Mouse (Mus musculus) kidney, embryonic 14.5 days (tissue): ENCODE measurements at regions not wholly inside any gene's neighbourhood (a gene's known extent, or its start where the extent isn't known, plus 50 kb on each side); places are given as distances from the start of the nearest gene placed in this dataset. TPM values are rescaled to one million over a fixed set of nuclear protein-coding genes. Genes with fewer than 3 reads are reported as not detected.
"Not testable (repeated sequence)": the region's sequence is repeated elsewhere in the genome, so short reads cannot be mapped to it uniquely, and the experiment has no call there.

ENCODE experiments used
- ATAC-seq: fragments of 200-750 bp; cut with Nextera tagmentation; 2 replicates; pipeline ENCODE4 v1.8.0; 2017; ENCODE audit warnings: moderate number of reproducible peaks, mild to moderate bottlenecking, moderate TSS enrichment, moderate library complexity; ENCODE audit not compliant: low FRiP score, low TSS enrichment
- H3K27ac ChIP-seq: fragments of 300-500 bp; sonication (generic); 2 replicates; pipeline ENCODE4 v1.5.1; 2014; ENCODE audit warnings: low read depth, mild to moderate bottlenecking, low read length, moderate library complexity, mixed read lengths
- H3K27me3 ChIP-seq: fragments of 300-500 bp; sonication (generic); 2 replicates; pipeline ENCODE4 v1.6.1; 2014; ENCODE audit warnings: mild to moderate bottlenecking, low read length; ENCODE audit not compliant: control insufficient read depth, insufficient read depth
- H3K36me3 ChIP-seq: fragments of 300-500 bp; sonication (generic); 2 replicates; pipeline ENCODE4 v1.6.1; 2014; ENCODE audit warnings: low read length, mixed read lengths; ENCODE audit not compliant: control insufficient read depth, insufficient read depth
- H3K4me1 ChIP-seq: fragments of 300-500 bp; sonication (generic); 2 replicates; pipeline ENCODE4 v1.6.1; 2014; ENCODE audit warnings: low read length, mixed read lengths; ENCODE audit not compliant: control insufficient read depth, insufficient read depth
- H3K4me2 ChIP-seq: fragments of 300-500 bp; sonication (generic); replicated peaks from 2 replicates; pipeline ENCODE4 v1.6.1; 2014; ENCODE audit warnings: low read depth, mild to moderate bottlenecking, low read length
- H3K4me3 ChIP-seq: fragments of 300-500 bp; sonication (generic); 2 replicates; pipeline ENCODE4 v1.5.1; 2014; ENCODE audit warnings: mild to moderate bottlenecking, low read length
- H3K9ac ChIP-seq: fragments of 300-500 bp; sonication (generic); 2 replicates; pipeline ENCODE4 v1.6.1; 2014; ENCODE audit warnings: low read depth, mild to moderate bottlenecking, low read length, moderate library complexity
- H3K9me3 ChIP-seq: fragments of 300-500 bp; sonication (generic); 2 replicates; pipeline ENCODE4 v1.6.1; 2016; ENCODE audit warnings: low read length; ENCODE audit not compliant: control insufficient read depth
- WGBS: fragments of 180-500 bp; shearing (Covaris S2); extraction: QIAGEN DNeasy Blood & Tissue Kit; methylation state at CpG from one replicate; pipeline ENCODE4 v1.1.7; 2014; 5-methylcytosine and 5-hydroxymethylcytosine counted together
- microRNA-seq: library from miRNA; unstranded; fragments of <30 nt; microRNA quantifications from one replicate; pipeline ENCODE4, GENCODE M21; 2016

DNA sequence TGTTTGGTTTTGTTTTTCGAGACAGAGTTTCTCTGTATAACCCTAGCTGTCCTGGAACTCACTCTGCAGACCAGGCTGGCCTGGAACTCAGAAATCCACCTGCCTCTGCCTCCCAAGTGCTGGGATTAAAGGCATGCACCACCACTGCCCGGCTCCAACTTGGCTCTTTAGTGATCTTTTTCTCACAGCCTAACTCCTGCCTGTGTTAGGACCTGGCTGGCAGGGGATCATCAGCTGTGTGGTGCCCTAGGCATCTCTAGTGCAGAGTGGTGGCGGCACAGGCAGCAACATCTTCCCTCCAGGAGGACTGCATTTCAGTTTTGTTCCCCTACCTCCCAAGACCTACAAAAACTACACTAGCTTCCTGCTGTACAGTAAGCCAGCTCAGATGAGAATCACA, 54.4 kb upstream of the Spon1 start:
- not testable (repeated sequence) for H3K9ac ChIP-seq, H3K9me3 ChIP-seq, H3K27me3 ChIP-seq, H3K27ac ChIP-seq, H3K4me2 ChIP-seq, H3K36me3 ChIP-seq, H3K4me1 ChIP-seq, ATAC-seq, H3K4me3 ChIP-seq
- WGBS = 70% methylated on average over 3 of the region's 3 CpGs

Small RNAs in the stretch of these regions (microRNA-seq; reads per million reads assigned to microRNA genes)
- not detected for gene Gm23700
